Mouse (Mus musculus): ENCODE measurements at regions not wholly inside any gene's neighbourhood (a gene's known extent, or its start where the extent isn't known, plus 50 kb on each side); places are given as distances from the start of the nearest gene placed in this dataset.

GRCm38 (mm10) chr1:73074525-73074924 lies 58.8 kb upstream of the Tnp1 start:
- no peak for DNase-seq (ENCODE audit: low spot score)
- Histone ChIP-seq H3K27me3 (ENCODE audit: insufficient read depth, poor library complexity, severe bottlenecking) (no peaks in the 10 kb centered on the region), H3K36me3 (no peaks in the 10 kb centered on the region), H3K4me3 (no peak overlapping the region), H3K27ac (no peak overlapping the region), H3K9me3 (no peaks in the 10 kb centered on the region), H3K4me1 (replicated peaks) (no peaks in the 10 kb centered on the region)
- WGBS = 92% methylated on average over 3 of the region's 3 CpGs

- WGBS = 84% methylated on average over 5 of the region's 5 CpGs
- no peaks in the 10 kb centered on the region for H3K36me3 ChIP-seq
- no peak overlapping the region for H3K27ac ChIP-seq
- DNase-seq (ENCODE audit: low spot score) = no peak
- H3K4me1 ChIP-seq (replicated peaks) = no peaks in the 10 kb centered on the region
- H3K4me3 ChIP-seq = no peak overlapping the region
- H3K9me3 ChIP-seq = no peaks in the 10 kb centered on the region
- H3K27me3 ChIP-seq (ENCODE audit: insufficient read depth, poor library complexity, severe bottlenecking) = no peaks in the 10 kb centered on the region
Observed at GRCm38 (mm10) chr1:73072237-73072904, 56.7 kb upstream of the Tnp1 start.

DNA sequence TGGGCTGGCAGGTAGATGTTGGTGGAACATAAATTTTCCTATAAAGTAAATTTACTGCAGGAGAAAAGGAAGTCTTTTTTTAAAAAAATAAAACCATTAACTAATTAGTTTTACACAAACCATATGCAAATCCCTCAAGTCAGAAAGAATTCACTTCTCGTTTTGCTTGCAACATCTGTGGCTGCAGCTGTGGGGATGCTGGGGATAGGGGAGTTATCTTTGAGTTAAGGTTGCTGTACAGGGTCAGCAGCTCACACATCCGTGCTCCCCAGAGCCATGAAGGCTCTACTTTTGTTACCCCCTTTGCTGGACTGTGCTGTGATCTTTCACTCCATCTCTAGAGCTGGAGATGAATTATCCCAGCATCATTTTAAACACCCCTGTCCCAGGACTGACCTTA lies 54.4 kb upstream of the Tnp1 start:
- H3K36me3 ChIP-seq = no peaks in the 10 kb centered on the region
- DNase-seq (ENCODE audit: low spot score) = no peak
- no peaks in the 10 kb centered on the region for H3K27me3 ChIP-seq (ENCODE audit: insufficient read depth, poor library complexity, severe bottlenecking)
- no peaks in the 10 kb centered on the region for H3K4me1 ChIP-seq (replicated peaks)
- no peak overlapping the region for H3K4me3 ChIP-seq
- no peak overlapping the region for H3K27ac ChIP-seq
- WGBS = 51% methylated on average over 2 of the region's 2 CpGs
- H3K9me3 ChIP-seq = no peaks in the 10 kb centered on the region
